Mouse (Mus musculus): ENCODE data around the gene Pygb.

Gene Pygb

DNA sequence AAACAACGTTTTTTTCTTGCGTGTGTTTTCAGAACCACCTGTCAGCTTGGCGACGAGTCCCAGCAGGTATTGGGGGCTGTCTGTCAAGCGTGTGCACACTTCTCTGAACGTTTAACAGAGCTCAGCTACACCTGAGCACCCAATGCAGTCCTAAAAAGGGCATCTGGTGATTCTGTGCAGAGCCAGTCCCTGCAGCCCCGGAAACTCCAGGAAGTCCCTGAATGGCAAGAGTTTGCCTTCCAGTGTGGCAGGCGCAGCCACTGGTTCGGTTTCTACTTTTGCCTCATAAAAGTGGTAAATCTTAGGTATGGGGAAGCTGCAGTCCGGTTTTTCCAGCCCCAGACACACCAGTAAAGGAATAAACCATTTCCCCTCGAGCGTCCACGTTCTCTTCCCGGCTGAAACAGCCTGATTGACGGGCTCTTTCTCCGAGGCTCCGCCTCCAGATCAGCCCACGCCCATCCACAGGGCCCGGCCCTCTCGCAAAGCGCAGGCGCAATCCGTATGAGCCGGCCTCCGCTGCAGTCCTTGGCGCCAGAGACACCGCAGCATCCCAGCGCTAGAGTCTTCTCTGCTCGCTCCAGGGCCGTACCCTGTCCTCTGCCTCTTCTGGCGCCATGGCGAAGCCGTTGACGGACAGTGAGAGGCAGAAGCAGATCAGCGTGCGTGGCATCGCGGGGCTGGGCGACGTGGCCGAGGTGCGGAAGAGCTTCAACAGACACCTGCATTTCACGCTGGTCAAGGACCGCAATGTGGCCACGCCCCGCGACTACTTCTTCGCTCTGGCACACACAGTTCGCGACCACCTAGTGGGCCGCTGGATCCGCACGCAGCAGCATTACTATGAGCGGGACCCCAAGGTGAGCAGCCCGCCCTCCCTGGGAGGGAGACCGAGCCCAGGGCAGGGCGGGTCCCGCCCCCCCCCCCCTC, at the start of gene Pygb:
TSS of gene Pygb (plus strand) at position 485 of the 930 bp plus-strand sequence.
- Histone ChIP-seq H3K27me3 (ENCODE audit: insufficient read depth, low read length) (peaks cover 33% of the 10 kb centered on the region), H3K4me1 (replicated peaks; ENCODE audit: low read depth, low read length) (peaks cover 23% of the 10 kb centered on the region), H3K36me3 (ENCODE audit: insufficient read depth, low read length) (no peaks in the 10 kb centered on the region), H3K9me3 (ENCODE audit: low read length) (no peaks in the 10 kb centered on the region), H3K4me3 (replicated peaks; ENCODE audit: low read length) (peak within 1 kb of the TSS; percentile 86)
- no peak for TF ChIP-seq CTCF (conservative IDR thresholded peaks at IDR 0.05; ENCODE audit: low read length)
- TF ChIP-seq POU5F1 (IDR thresholded peaks at IDR 0.05; ENCODE audit: borderline replicate concordance, low read length), result no peak
- TF ChIP-seq NANOG (IDR thresholded peaks at IDR 0.05; ENCODE audit: borderline replicate concordance, low read length), result no peak

GRCm38 (mm10) chr2:150737881-150738280, 48.7 kb upstream of the Pygb start:
- H3K9me3 ChIP-seq (ENCODE audit: low read length), result no peaks in the 10 kb centered on the region
- H3K4me1 ChIP-seq (replicated peaks; ENCODE audit: low read depth, low read length), result peaks cover 26% of the 10 kb centered on the region
- no peaks in the 10 kb centered on the region for H3K36me3 ChIP-seq (ENCODE audit: insufficient read depth, low read length)
- no peak overlapping the region for H3K4me3 ChIP-seq (replicated peaks; ENCODE audit: low read length)
- no peaks in the 10 kb centered on the region for H3K27me3 ChIP-seq (ENCODE audit: insufficient read depth, low read length)
- no peak for TF ChIP-seq POU5F1 (IDR thresholded peaks at IDR 0.05; ENCODE audit: borderline replicate concordance, low read length)
- no peak for TF ChIP-seq CTCF (conservative IDR thresholded peaks at IDR 0.05; ENCODE audit: low read length)
- TF ChIP-seq NANOG (IDR thresholded peaks at IDR 0.05; ENCODE audit: borderline replicate concordance, low read length), result no peak

- Histone ChIP-seq H3K4me3 (replicated peaks; ENCODE audit: low read length) (no peak overlapping the region), H3K27me3 (ENCODE audit: insufficient read depth, low read length) (no peaks in the 10 kb centered on the region), H3K9me3 (ENCODE audit: low read length) (no peaks in the 10 kb centered on the region), H3K4me1 (replicated peaks; ENCODE audit: low read depth, low read length) (peaks cover 30% of the 10 kb centered on the region), H3K36me3 (ENCODE audit: insufficient read depth, low read length) (no peaks in the 10 kb centered on the region)
- TF ChIP-seq NANOG (IDR thresholded peaks at IDR 0.05; ENCODE audit: borderline replicate concordance, low read length) (no peak), CTCF (conservative IDR thresholded peaks at IDR 0.05; ENCODE audit: low read length) (no peak), POU5F1 (IDR thresholded peaks at IDR 0.05; ENCODE audit: borderline replicate concordance, low read length) (no peak)
Measured at GRCm38 (mm10) chr2:150740145-150740841, 46.2 kb upstream of the Pygb start.

GRCm38 (mm10) chr2:150741405-150741804, 45.1 kb upstream of the Pygb start:
- Histone ChIP-seq H3K4me1 (replicated peaks; ENCODE audit: low read depth, low read length) (peaks cover 20% of the 10 kb centered on the region), H3K4me3 (replicated peaks; ENCODE audit: low read length) (no peak overlapping the region), H3K36me3 (ENCODE audit: insufficient read depth, low read length) (no peaks in the 10 kb centered on the region), H3K9me3 (ENCODE audit: low read length) (no peaks in the 10 kb centered on the region), H3K27me3 (ENCODE audit: insufficient read depth, low read length) (peaks cover 8% of the 10 kb centered on the region; the same call in 1 of the 2 replicates)
- TF ChIP-seq CTCF (conservative IDR thresholded peaks at IDR 0.05; ENCODE audit: low read length), result peak; percentile 7; the same call in 1 of the 2 replicates
- TF ChIP-seq POU5F1 (IDR thresholded peaks at IDR 0.05; ENCODE audit: borderline replicate concordance, low read length), result no peak

DNA sequence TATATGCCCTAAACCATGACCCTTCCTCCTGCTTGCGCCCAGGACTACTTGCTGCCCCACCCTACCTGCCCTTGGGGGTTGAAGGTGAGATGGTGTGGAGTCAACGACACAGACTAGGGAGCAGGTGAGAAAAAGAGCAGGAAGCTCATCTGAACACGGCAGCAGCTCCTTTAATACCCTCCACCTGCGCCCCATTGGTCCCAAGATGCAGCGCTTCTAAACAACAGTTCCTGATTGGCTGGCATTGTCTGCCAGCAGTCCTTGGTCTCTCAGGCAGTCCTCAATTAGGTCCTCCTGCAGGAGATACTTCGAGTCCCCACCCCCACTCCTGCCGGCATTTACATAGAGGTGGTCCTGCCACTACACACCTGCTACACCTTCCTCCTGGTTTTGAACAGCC, 41.5 kb upstream of the Pygb start:
- H3K36me3 ChIP-seq (ENCODE audit: insufficient read depth, low read length), result no peaks in the 10 kb centered on the region
- no peaks in the 10 kb centered on the region for H3K9me3 ChIP-seq (ENCODE audit: low read length)
- H3K4me3 ChIP-seq (replicated peaks; ENCODE audit: low read length), result no peak overlapping the region
- TF ChIP-seq POU5F1 (IDR thresholded peaks at IDR 0.05; ENCODE audit: borderline replicate concordance, low read length), result no peak
- TF ChIP-seq NANOG (IDR thresholded peaks at IDR 0.05; ENCODE audit: borderline replicate concordance, low read length), result no peak
- TF ChIP-seq CTCF (conservative IDR thresholded peaks at IDR 0.05; ENCODE audit: low read length), result no peak
- H3K27me3 ChIP-seq (ENCODE audit: insufficient read depth, low read length), result peaks cover 12% of the 10 kb centered on the region; the same call in 1 of the 2 replicates
- H3K4me1 ChIP-seq (replicated peaks; ENCODE audit: low read depth, low read length), result peaks cover 21% of the 10 kb centered on the region

DNA sequence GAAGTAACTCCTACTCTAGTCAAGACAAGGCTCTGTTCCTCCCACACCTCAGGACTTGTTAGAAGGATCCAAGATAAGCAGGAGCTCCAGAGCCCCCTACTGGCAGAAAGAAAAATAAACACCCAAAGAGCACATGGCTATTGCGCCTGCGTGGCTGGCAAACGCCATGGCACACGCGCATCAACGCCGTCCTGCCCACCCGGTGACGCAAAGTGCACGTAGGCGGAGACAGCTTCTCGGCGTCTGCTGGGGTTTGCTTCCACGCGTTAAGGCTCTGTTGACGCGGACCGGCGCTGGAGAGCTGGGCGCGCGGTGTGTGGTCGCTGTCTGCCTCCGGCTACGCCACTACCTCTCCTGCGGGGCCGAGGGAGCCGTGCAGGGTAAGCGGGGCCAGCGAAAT, 37.7 kb upstream of the Pygb start, which contains the start of gene Entpd6:
TSS of gene Entpd6 (plus strand) at position 189 of the 400 bp plus-strand sequence.
- peaks cover 32% of the 10 kb centered on the region for H3K36me3 ChIP-seq (ENCODE audit: insufficient read depth, low read length)
- peak within 1 kb of the TSS; percentile 89 for H3K4me3 ChIP-seq (replicated peaks; ENCODE audit: low read length)
- TF ChIP-seq NANOG (IDR thresholded peaks at IDR 0.05; ENCODE audit: borderline replicate concordance, low read length), result no peak
- peak; percentile 69 for TF ChIP-seq CTCF (conservative IDR thresholded peaks at IDR 0.05; ENCODE audit: low read length)
- TF ChIP-seq POU5F1 (IDR thresholded peaks at IDR 0.05; ENCODE audit: borderline replicate concordance, low read length), result no peak
- no peaks in the 10 kb centered on the region for H3K9me3 ChIP-seq (ENCODE audit: low read length)
- H3K27me3 ChIP-seq (ENCODE audit: insufficient read depth, low read length), result peaks cover 12% of the 10 kb centered on the region; the same call in 1 of the 2 replicates
- H3K4me1 ChIP-seq (replicated peaks; ENCODE audit: low read depth, low read length), result peaks cover 26% of the 10 kb centered on the region

GRCm38 (mm10) chr2:150749283-150749682, 37.3 kb upstream of the Pygb start:
- Histone ChIP-seq H3K36me3 (ENCODE audit: insufficient read depth, low read length) (peaks cover 37% of the 10 kb centered on the region), H3K4me1 (replicated peaks; ENCODE audit: low read depth, low read length) (peaks cover 26% of the 10 kb centered on the region)
- TF ChIP-seq NANOG (IDR thresholded peaks at IDR 0.05; ENCODE audit: borderline replicate concordance, low read length), result no peak
- no peak for TF ChIP-seq POU5F1 (IDR thresholded peaks at IDR 0.05; ENCODE audit: borderline replicate concordance, low read length)
- TF ChIP-seq CTCF (conservative IDR thresholded peaks at IDR 0.05; ENCODE audit: low read length), result no peak

More at GRCm38 (mm10) chr2:150749283-150749682, 37.3 kb upstream of the Pygb start:
- no peaks in the 10 kb centered on the region for H3K9me3 ChIP-seq (ENCODE audit: low read length)
- H3K27me3 ChIP-seq (ENCODE audit: insufficient read depth, low read length), result peaks cover 12% of the 10 kb centered on the region; the same call in 1 of the 2 replicates
- peak overlapping the region; percentile 89 for H3K4me3 ChIP-seq (replicated peaks; ENCODE audit: low read length)
